Mouse (Mus musculus) gastrocnemius, adult 8-10 months (tissue): ENCODE data around the gene Ucp2. TPM values are rescaled to one million over a fixed set of nuclear protein-coding genes. Genes with fewer than 3 reads are reported as not detected.
A peak's percentile ranks its signal among the peaks of the same experiment; 100 is the strongest.

Experiments
- DNase-seq, 2 experiments: peaks; one replicate each; pipeline ENCODE4 v3.0.0; 2022; ENCODE audit warnings: low spot score in 2 of 2
- total RNA-seq, 4 experiments: library from RNA; stranded (reverse); gene quantifications; 2 replicates each; pipeline ENCODE4 v1.2.4; 2022

Gene Ucp2
- 10 to 100 TPM in 2 of 4 experiments, 1 to 10 TPM in 2; 6.3 to 15.0 (median 12.0) TPM for total RNA-seq

DNA sequence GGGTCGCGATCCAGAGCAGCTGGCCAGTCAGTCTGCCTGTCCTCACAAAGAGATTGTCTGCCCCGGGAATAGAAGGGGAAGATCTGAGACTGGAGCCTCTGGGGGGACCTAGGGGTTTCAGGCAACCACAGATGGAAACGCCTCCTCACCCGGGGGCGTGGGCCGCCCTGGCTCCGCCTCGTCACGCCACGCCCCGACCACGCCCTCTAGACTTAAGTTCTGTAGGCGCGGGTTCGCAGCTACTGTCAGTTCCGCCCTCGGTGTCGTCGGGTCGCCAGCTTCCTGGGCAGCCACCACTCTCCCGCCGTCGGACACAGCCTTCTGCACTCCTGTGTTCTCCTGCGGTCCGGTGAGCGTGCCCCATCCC is at the start of gene Ucp2:
Gene Ucp2 (plus strand): TSS at position 221 of the 367 bp plus-strand sequence.
- DNase-seq, result peak; percentile 63

DNA sequence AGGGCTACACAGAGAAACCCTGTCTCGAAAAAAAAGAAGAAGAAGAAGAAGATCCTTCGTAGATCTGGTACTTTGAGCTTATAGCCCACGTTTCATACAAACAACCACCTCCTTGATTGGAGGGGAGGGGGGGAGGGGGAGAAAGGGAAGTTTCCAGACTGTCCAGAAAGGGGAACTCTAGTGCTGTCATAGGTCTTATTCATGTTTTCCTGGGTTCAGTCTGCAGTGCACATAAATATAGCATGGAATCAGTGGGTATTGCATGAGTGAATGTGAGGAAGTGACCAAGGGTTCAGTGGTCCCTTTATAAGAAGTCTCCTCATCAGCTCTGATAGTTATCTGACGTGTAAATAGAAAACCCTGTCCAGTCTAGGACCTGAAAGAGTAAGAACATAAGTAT is 49.4 kb upstream of the Ucp2 start:
- no peak for DNase-seq

DNA sequence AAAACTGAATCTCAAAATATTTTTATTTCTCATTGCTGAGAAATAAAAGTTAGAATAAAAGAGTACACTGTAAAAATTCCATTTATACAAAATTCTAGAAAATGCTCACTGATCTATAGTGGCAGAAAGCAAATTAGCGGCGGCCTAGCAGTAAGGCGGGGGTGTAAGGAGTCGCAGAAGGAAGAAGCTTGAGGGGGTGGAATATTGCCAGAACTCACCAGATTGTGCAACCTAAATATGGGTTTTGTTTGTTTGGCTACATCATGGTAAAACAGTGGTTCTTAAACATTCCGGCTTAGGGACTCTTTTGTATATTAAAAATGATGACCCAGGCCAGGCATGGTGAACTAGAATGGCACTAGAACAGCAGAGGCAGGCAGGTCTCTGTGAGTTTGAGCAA is 46.9 kb upstream of the Ucp2 start:
- DNase-seq, result no peak

DNA sequence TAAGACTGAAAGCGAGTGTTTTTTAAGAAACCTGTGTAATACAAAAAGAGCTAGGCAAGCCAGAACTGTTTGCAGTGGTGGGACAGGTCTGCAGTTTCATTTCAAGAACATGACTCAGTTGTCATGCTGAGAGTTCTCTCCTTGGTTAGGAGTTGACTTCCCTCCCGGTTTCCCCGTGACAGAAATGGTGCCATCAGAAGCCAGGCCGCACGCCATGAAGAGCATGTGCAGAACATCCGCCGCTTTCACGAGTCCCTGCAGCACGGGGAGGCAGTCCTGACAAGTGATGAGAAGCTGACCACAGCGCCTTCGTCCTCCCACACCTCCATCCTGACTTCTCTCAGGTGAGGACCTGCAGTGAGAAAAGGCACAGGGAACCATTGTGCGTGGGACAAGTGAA is 44.6 kb upstream of the Ucp2 start:
- DNase-seq, result no peak

DNA sequence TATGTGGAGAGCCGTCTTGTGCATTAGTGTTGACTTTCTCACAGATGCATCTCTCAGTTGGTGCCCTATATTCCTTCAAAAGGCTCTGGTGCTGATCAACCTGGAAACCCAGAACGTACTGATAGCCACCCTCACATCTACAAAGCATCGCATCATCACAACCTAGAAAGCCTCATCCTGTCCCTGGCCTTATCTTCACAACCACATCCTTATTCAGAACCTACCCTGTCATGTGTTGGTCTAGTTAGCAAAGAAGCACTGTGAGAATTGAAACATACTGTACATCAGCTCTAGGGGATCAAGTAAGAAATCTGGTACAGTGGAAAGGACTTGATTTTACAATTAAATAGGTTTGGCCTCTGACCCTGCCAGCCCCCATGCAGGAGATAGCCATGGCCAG is 44.2 kb upstream of the Ucp2 start:
- DNase-seq, result no peak

DNA sequence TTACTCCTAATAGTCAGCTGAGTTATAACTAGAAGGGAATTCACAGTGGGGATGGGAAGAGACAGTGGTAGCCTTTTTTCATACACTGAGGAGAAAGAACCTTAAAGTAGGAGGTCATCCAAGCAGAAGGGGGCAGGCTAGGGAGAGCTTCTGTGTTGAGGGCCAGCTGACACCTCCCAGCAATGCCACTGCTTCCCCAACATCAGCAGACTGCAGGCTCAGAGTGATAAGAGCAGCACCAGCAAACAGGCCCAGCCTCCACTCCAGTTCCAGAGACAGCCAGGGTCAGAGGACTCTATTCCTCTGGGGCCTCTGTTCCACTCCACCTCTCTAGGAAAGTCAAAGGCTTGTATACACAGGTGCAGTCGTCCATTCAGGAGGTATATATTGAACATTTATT is 35.0 kb upstream of the Ucp2 start:
- no peak for DNase-seq

DNA sequence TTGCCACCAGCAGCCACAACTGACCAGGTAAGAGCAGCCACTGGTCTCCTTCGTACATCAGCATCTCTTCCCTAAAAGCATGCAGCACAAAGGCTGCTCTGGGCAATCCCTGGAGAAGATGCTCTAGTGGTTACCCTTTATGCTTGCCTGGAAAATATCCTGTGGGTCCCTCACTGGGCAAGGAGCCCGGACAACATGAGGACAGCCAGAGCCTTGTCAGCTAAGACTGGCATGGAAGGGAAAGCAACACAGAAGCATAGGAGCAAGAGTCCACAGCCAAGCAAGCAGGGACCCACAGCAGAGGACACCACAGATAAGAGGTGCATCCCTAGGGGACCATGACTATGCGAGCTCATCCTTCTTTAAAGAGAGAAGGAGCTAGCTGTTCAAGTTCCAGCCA is 33.3 kb upstream of the Ucp2 start:
- no peak for DNase-seq

DNA sequence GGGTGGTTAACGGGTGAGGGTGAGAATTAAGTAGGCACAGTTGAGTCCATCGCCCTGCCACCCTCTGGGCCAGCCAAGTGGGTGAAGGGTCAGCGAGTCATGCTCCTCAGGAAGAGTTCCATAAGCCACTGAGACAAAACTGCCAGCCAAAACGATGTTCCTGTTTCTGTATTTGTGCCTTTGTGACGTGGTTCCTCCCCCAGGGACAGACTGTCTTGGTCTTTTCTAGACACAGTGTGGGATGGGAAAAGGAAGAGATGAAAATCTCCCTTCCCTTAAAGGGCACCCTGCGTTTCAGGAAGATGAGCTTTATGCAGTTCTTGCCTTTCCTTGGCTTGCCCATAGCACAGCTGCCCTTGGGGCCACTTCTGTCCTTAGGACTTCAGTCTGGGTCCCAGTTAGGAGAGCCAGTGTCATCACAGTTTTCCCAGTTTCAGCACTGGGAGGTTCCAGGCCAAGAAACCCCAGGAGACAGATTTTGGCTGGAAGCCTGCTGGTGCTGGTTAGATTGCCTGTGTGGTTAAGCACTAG is 31.5 kb upstream of the Ucp2 start:
- peak; percentile 62 to 64 for DNase-seq

DNA sequence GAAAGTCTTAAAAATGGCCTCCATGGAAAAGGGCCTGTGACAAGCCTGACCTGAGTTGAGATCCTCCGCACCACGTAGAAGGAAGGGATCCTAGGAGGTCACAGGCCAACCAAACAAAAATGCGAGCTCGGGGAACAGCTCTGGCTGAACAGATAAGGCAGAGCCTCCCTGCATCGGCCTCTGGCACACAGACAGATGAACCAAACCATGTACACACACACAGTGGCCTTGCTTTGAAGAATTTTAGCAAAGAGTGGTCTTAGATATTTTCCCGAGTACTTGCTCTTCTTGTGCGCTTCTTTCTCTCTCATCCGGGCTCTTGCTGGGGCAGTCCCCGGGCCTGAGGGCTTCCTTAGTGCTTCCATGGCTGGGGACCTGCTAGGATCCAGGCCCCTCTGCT is 29.9 kb upstream of the Ucp2 start:
- DNase-seq, result no peak

DNA sequence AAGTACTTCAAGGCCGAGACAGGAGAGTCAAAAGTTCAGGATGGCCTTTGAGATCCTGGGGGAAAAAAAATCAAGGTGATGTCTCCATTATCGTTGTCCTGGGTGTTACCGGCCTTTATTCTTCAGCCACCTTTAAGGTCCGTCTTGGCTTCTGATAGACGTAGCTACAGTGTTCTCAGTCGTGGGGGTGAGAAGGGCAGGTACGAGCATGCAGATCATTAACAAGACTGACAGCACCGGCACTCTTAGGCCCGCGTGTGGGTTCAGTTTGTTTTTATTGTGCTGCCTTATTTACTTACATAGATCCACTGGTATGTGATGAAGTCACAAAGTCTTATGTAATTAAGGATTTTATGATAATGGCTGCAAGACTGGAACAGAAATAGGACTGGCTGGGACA is 29.4 kb upstream of the Ucp2 start:
- DNase-seq, result no peak

DNA sequence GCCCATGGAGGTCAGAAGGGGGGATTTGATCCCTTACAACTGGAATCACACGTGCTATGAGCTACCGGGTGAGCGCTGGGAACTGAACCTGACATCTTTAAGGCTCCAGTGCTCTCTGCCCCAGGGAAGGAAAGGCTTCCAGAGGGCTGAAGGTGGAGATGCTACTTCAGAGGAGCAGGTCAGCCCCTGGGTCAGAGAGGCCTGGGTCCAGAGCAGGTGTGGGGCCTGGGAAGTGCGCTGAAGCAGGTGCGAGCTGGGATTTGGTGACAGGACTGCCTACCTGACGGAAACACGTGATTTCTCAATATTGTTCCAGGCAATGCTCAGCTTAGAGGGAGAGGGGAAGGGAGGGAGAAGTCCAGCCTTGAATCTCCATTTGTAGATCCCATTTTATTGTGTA is 28.9 kb upstream of the Ucp2 start:
- no peak for DNase-seq

DNA sequence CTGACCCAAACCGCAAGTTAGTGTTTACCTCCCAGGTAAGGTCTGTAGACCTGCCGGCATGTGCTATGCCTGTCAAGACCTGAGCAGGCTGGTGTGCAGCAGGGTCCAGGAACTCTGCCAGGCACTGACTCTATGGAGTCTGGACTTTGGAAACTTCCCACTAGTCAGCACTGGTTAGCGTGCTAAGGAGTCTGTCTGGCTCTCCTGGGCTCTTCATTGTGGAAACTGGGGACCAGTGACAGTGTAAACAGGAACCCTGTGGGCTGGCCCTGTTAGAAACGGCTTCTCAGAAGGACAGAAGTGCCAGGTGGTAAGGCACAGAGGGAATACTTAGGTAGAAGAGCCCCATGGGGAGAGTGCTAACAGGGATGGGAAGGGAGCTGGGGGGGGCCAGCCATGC is 27.9 kb upstream of the Ucp2 start:
- DNase-seq, result no peak

DNA sequence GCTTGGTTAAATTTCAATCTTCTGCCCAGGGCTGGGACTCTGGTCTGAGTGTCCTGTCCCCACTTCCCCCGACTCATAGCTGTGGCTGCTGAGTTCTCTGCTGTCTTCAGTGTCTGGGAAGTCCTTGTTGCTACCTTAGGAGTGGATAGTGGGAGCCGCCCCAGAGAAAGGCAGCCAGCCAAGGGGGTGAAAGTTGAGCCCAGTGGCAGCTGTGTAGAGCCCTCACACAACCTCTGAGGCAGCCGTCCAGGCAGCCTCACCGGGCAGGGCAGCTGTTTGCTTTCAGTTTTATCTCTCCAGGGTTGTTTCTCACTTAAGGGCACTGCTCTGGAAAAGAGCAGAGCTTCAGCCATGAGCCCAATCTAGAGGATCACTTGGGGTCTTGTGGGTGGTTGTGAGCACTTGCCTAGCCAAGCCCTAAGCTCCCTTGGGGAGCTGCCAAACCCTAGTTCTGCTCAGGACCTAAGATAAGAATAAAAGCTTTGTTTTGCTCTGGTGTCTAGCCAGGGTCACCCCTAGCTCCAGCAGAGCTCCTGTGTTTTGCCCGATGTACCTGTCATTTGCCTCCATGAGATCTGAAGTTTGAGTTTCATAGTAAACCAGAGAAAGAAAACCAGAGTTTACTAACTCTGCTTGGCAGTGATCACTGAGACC is 27.4 kb upstream of the Ucp2 start:
- peak; percentile 86 to 91 for DNase-seq

DNA sequence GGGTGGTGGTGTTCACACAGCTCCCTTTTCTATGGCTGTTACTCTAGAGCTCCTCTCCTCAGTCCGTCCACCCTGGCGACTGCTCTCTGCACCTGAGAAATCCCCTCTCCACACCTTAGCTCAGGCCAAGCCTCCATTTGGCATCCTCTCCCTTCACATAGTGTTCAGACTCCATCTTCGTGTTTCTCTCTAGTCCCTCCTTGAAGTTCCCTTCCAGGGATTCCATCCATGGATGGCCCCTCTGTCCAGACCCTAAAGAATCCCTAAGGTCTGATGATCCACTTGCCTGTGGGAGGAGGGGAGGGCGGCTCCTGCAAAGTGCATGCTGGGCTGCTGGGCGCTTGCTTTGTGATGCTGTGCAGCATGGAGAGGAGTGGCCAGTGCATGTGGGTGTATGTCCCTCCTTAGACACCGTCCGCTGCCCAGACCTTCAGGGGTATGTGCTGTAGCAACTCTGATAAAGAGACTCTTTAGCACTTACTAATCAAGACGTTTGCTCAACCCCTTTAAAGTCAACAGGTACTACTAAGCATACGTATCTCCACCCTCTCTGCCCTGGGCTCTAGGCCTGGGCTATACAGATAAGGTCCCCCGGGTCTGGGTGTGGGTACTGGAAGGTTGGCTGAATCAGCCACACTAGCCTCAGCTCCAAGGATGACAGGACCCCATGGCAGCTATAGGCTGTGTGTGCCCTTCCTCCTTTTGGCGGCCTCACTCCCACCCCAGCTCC is 26.2 kb upstream of the Ucp2 start:
- DNase-seq, result no peak

DNA sequence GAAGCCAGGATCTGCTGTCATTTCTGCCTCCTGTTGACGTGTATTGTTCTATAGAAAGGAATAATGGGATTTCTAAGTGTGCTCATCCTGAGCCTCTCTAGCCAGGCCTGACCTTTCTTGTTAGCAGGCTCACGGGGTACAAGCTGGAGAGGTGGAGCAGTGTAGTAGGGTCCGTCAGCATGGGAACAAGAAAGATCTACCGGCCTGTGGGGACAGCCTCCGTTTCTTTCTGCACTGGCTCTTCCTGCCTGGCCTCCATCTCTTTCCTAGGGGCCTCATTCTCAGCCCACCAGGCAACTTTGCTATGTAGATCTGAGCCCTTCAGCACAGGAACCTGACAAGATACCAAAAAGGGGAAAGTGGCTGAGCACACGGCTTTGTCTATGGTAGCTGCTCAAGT is 24.4 kb upstream of the Ucp2 start:
- DNase-seq, result no peak

DNA sequence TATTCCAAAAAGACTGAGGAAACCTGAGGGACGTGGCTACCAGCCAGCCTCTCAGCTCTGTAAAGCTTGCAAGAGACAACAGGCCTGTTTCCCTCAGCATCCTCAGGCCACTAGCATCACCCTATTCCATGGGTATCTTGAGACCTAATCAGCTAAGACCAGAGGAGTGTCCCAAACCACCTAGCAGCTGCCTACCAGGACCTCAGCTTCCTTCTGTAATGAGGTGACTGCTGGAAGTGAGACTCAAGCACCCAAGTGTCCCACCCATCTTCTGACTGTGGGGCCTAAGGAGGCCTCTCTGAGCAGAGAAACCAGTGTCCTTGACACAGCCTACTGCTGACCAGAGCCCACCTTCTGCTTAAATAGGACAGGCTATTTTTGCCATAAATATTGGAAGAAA is 23.6 kb upstream of the Ucp2 start:
- no peak for DNase-seq

DNA sequence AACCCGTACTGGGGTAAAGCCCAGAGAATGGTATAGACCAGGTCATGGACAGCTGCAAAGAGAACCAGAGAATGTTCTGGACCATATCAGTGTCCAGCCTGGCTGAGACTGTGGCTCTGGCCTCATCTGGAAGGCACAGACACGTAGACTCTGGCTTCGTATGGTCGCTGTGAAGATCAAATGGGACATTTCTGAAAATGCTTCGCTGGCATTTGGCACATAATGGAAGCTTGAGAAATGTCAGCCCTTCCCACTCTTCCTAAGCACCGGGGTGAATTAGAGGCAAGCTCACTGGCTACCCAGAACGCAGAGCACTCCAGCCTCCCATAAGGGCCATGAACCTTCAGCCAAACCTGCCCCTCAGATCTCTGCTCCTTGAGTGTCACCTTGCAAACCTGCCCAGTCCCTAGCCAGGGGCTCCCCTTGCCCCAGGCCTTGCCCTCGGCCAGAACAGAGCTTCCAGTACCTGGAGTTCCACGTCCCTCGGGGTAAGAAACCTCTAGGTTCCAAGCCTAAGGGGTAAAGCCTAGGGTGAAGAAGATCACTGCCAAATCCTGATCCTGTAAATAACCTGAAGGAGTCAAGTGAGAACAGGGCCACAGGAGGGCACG is 22.2 kb upstream of the Ucp2 start:
- DNase-seq, result no peak

DNA sequence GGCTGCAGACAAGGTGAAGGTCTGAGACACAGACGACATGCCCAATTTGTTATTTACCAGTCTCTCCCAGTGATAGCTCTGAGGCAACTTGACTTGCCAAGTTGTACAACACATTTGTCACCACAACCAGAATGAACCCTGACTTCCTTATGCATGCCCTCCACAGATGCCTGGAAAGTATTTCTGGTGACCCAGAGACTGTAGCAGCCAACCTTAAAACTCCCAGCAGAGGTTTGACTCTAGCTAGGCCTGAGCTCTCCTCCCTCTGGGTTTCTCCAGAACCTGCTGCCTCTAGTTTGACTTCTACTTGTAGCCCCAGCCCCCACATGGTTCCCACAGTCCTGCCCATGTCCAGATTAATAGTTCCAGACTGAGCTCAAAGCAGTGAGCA is 21.7 kb upstream of the Ucp2 start:
- no peak for DNase-seq

DNA sequence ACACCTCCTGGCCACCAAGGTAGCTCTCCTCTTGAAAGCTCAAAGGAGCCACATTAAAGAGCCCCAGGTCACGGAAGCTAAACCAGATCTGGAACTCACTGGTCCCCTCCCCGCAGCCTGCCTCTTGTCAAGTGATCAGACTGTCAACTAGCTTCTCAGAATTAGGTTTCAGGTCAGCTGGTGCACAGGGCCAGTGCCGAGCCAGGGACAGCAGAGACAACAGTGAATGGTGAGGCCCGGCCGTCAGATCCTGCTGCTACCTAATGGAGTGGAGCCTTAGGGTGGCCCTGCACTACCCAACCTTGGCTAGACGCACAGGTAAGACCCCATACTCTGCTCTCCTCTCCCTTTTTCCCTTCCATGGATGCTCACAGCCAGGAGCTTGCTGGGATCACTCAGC is 20.4 kb upstream of the Ucp2 start, which contains the start of gene Ucp3:
Gene Ucp3 (plus strand): TSS at position 214 of the 400 bp plus-strand sequence.
- peak; percentile 67 to 70 for DNase-seq

DNA sequence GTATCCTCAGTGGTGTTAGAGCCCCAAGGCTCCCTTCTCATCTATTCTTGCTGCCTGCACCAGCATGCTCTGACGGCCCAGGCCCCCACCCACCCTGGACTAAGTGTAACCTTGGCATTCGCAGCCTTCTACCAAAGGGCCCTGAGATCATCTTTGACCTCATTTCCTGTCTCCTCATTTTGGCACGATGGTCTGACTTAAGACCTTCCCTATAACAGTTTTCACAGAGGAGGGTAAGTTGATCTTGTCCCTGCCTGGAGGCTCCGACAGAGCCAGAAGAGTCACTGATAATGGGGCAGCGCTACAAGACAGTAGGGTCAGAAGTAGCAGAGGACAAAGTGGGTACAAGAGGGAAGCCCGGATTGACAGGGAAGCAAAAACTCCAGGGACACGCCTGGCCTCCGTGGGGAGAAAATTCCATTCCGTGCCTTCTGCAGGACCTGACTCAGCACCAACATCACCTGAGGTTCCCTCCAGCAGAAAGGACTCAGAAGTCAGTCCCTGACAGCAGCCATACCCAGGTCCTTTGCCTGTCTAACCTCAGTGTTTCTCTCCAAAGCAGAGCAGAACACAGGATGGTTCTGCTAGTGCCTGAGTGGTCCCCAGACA is 19.2 kb upstream of the Ucp2 start:
- no peak for DNase-seq

DNA sequence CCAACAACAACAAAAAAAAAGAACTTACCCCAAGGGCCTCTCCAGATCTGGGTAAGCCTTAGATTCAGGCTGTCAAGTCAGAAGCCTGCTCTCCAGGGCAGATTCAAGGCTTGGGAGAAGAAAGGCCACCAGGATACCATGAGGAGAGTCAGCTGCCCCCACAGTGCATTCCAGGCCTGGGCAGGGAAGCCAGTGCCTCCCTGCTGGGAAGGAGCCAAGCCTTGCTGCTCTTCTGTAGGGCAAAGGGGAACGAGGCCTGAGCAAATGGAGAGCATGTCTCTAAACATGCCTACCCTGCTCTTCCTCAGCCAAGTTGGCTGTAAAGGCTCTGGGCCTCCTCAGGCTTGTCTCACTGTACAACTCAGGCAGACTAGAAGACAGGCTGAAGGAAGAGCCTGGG is 18.5 kb upstream of the Ucp2 start:
- peak; percentile 66 to 85 for DNase-seq
